In genomic region chr10:21575806-21576378, GRCm38 (mm10) we compare ENCODE assay signal across 24 mouse cellular contexts. TPM values are rescaled to one million over a fixed set of nuclear protein-coding genes. Genes with fewer than 3 reads are reported as not detected.
A peak's percentile ranks its signal among the peaks of the same experiment; 100 is the strongest.
DNase-seq lines count a peak whose midpoint lies in the region; ATAC-seq and TF ChIP-seq lines count a peak whose summit lies in the region.
"Had no signal": no experiment of that assay in that cellular context is flagged by ENCODE, and none has a peak within 500 bp of the region (broad histone marks: within the 10 kb centered on the region; RNA-seq: fewer than 3 reads in every experiment).

No protein-coding gene starts in this region.

- no peak overlapping the region for H3K4me2 ChIP-seq in forebrain, embryonic 11.5 days (ENCODE audit: low read depth, low read length, severe bottlenecking)
- H3K4me2 ChIP-seq in forebrain, embryonic 16.5 days (ENCODE audit: low read length), result no peak overlapping the region
- no peak overlapping the region for H3K4me2 ChIP-seq in kidney, embryonic 16.5 days (replicated peaks; ENCODE audit: low read depth, low read length)
- H3K4me2 ChIP-seq: heart, embryonic 15.5 days; lung, embryonic 14.5 days; midbrain, embryonic 15.5 days; neural tube, embryonic 13.5 days had no signal

- no peak for DNase-seq in forebrain, embryonic 11.5 days (ENCODE audit: low spot score)
- no peak for DNase-seq in kidney, postnatal 25 days
- DNase-seq in Muller cell, postnatal 12 days (ENCODE audit: inconsistent ontology term), result peak; percentile 82
- DNase-seq in limb, embryonic 10.5 days (ENCODE audit: low spot score), result peak; percentile 15
- DNase-seq in embryo, embryonic 11 days, result no peak
- no peak for DNase-seq in gastrocnemius, adult 2 months
- DNase-seq: adrenal gland, adult 8-10 months; cerebellum, adult 2 months; kidney, adult 8-10 months; lung, embryonic 14.5 days; right cerebral cortex, adult 18-20 months had no signal

- H3K4me1 ChIP-seq in forebrain, embryonic 11.5 days (replicated peaks; ENCODE audit: control insufficient read depth, insufficient read depth, low read length), result peaks cover 2% of the 10 kb centered on the region; the same call in 1 of the 2 replicates
- H3K4me1 ChIP-seq in forebrain, embryonic 16.5 days (replicated peaks; ENCODE audit: control insufficient read depth, insufficient read depth, low read length), result no peaks in the 10 kb centered on the region
- 0 out of 2 replicates have a peak, but pooled peaks cover 5% of the 10 kb centered on the region for H3K4me1 ChIP-seq in kidney, embryonic 16.5 days (ENCODE audit: insufficient read depth, low read length)
- H3K4me1 ChIP-seq in limb, embryonic 10.5 days, result no peaks in the 10 kb centered on the region
- H3K4me1 ChIP-seq: midbrain, embryonic 15.5 days; neural tube, embryonic 13.5 days had no signal

- no peak for TF ChIP-seq CTCF in gastrocnemius, adult 2 months (IDR thresholded peaks at IDR 0.05)

- H3K36me3 ChIP-seq in forebrain, embryonic 11.5 days (ENCODE audit: control insufficient read depth, insufficient read depth, low read length), result no peaks in the 10 kb centered on the region
- no peaks in the 10 kb centered on the region for H3K36me3 ChIP-seq in forebrain, embryonic 16.5 days (ENCODE audit: control insufficient read depth, insufficient read depth)
- H3K36me3 ChIP-seq in kidney, embryonic 16.5 days (ENCODE audit: insufficient read depth, low read length), result no peaks in the 10 kb centered on the region
- H3K36me3 ChIP-seq in limb, embryonic 10.5 days, result no peaks in the 10 kb centered on the region
- H3K36me3 ChIP-seq: heart, embryonic 15.5 days; midbrain, embryonic 15.5 days; neural tube, embryonic 13.5 days had no signal

- no peaks in the 10 kb centered on the region for H3K9me3 ChIP-seq in forebrain, embryonic 11.5 days (ENCODE audit: control insufficient read depth, low read length)
- H3K9me3 ChIP-seq in forebrain, embryonic 16.5 days (ENCODE audit: control insufficient read depth, low read length), result no peaks in the 10 kb centered on the region
- no peaks in the 10 kb centered on the region for H3K9me3 ChIP-seq in kidney, embryonic 16.5 days (ENCODE audit: low read length)
- H3K9me3 ChIP-seq in limb, embryonic 10.5 days (replicated peaks), result no peaks in the 10 kb centered on the region
- H3K9me3 ChIP-seq: heart, embryonic 15.5 days; midbrain, embryonic 15.5 days; neural tube, embryonic 13.5 days had no signal

- WGBS in forebrain, embryonic 11.5 days, result 66% methylated on average over 11 of the region's 11 CpGs
- 52% methylated on average over 11 of the region's 11 CpGs for WGBS in forebrain, embryonic 16.5 days
- WGBS in kidney, embryonic 16.5 days, result 49% methylated on average over 11 of the region's 11 CpGs
- 90% methylated on average over 11 of the region's 11 CpGs for WGBS in limb, embryonic 10.5 days

- H3K27me3 ChIP-seq in forebrain, embryonic 11.5 days (ENCODE audit: control insufficient read depth, insufficient read depth, low read length), result no peaks in the 10 kb centered on the region
- no peaks in the 10 kb centered on the region for H3K27me3 ChIP-seq in forebrain, embryonic 16.5 days (replicated peaks; ENCODE audit: control insufficient read depth, insufficient read depth, low read length)
- H3K27me3 ChIP-seq in kidney, embryonic 16.5 days (ENCODE audit: insufficient read depth, low read length), result no peaks in the 10 kb centered on the region
- H3K27me3 ChIP-seq in limb, embryonic 10.5 days (ENCODE audit: low read depth, poor library complexity, severe bottlenecking), result no peaks in the 10 kb centered on the region
- H3K27me3 ChIP-seq: heart, embryonic 15.5 days; midbrain, embryonic 15.5 days; neural tube, embryonic 13.5 days had no signal

- 0 out of 2 replicates have a peak, but pooled peaks have one; percentile 42 for ATAC-seq in forebrain, embryonic 11.5 days (replicated peaks; ENCODE audit: low FRiP score)
- ATAC-seq in forebrain, embryonic 16.5 days, result no peak
- peak; percentile 79 for ATAC-seq in kidney, embryonic 16.5 days (ENCODE audit: low FRiP score, low TSS enrichment)
- ATAC-seq: midbrain, embryonic 15.5 days had no signal

- H3K27ac ChIP-seq in forebrain, embryonic 11.5 days (ENCODE audit: low read depth, low read length), result no peak overlapping the region
- no peak overlapping the region for H3K27ac ChIP-seq in forebrain, embryonic 16.5 days (ENCODE audit: low read length)
- H3K27ac ChIP-seq in kidney, embryonic 16.5 days (ENCODE audit: low read length), result no peak overlapping the region
- H3K27ac ChIP-seq in limb, embryonic 10.5 days, result no peak overlapping the region
- H3K27ac ChIP-seq in gastrocnemius, adult 2 months, result no peak overlapping the region
- H3K27ac ChIP-seq: heart, embryonic 15.5 days; midbrain, embryonic 15.5 days; neural tube, embryonic 13.5 days had no signal

- no peak overlapping the region for H3K4me3 ChIP-seq in forebrain, embryonic 11.5 days (ENCODE audit: low read depth, low read length)
- no peak overlapping the region for H3K4me3 ChIP-seq in forebrain, embryonic 16.5 days (replicated peaks; ENCODE audit: low read length)
- no peak overlapping the region for H3K4me3 ChIP-seq in kidney, embryonic 16.5 days (ENCODE audit: low read length)
- no peak overlapping the region for H3K4me3 ChIP-seq in limb, embryonic 10.5 days
- H3K4me3 ChIP-seq in gastrocnemius, adult 2 months, result no peak overlapping the region
- H3K4me3 ChIP-seq: heart, embryonic 15.5 days; midbrain, embryonic 15.5 days; neural tube, embryonic 13.5 days had no signal

- intact Hi-C loops in gastrocnemius, adult 2 months (cut with DNase I), result no loop called here

- H3K9ac ChIP-seq in forebrain, embryonic 11.5 days (ENCODE audit: low read length), result no peak overlapping the region
- H3K9ac ChIP-seq in forebrain, embryonic 16.5 days (replicated peaks; ENCODE audit: low read depth, low read length), result no peak overlapping the region
- H3K9ac ChIP-seq in kidney, embryonic 16.5 days (replicated peaks; ENCODE audit: low read length), result no peak overlapping the region
- H3K9ac ChIP-seq: heart, embryonic 15.5 days; lung, embryonic 14.5 days; midbrain, embryonic 15.5 days; neural tube, embryonic 13.5 days had no signal

RNA-seq across cellular contexts. Expression of gene 1700020N01Rik, which starts 17.1 kb away (rescaled TPM):
- polyA plus RNA-seq in forebrain, embryonic 11.5 days (2014; fragmentation: Nextera tagmentation; extraction: Ambion mirVana), result not detected in 2 replicates
- not detected in 2 replicates for polyA plus RNA-seq in forebrain, embryonic 16.5 days (2015; fragmentation: Nextera tagmentation; extraction: Ambion mirVana)
- polyA plus RNA-seq in kidney, embryonic 16.5 days (2015; fragmentation: Nextera tagmentation; extraction: Ambion mirVana), result not detected in 2 replicates
- polyA plus RNA-seq in limb, embryonic 10.5 days (2016; fragmentation: Nextera tagmentation; extraction: Ambion mirVana), result not detected in 2 replicates
- not detected for total RNA-seq in gastrocnemius, adult 2 months (2021)
- total RNA-seq: adrenal gland, adult 8-10 months; layer of hippocampus, postnatal 10 days; left cerebral cortex, postnatal 25 days; liver, adult 2 months had no signal
- polyA plus RNA-seq: cerebellum, adult 2 months; cortical plate, adult 2 months; gonadal fat pad, adult 2 months; heart, embryonic 15.5 days; hindbrain, embryonic 11.5 days; liver, adult 2 months; lung, embryonic 14.5 days; midbrain, embryonic 15.5 days; neural tube, embryonic 13.5 days; spleen, adult 2 months; stomach, embryonic 16.5 days had no signal

Comparison
In these comparisons a context has a peak if more than half of its experiments do, and no peak if none do; other contexts are left out.
1. DNase-seq: peak in Muller cell, postnatal 12 days (single experiment) and limb, embryonic 10.5 days (single experiment); none in forebrain, embryonic 11.5 days (single experiment), kidney, postnatal 25 days (0 of 2), embryo, embryonic 11 days (single experiment) and gastrocnemius, adult 2 months (single experiment).